Mouse (Mus musculus) stomach, postnatal 0 days (tissue): ENCODE measurements around the gene Olfr1129. TPM values are rescaled to one million over a fixed set of nuclear protein-coding genes. Genes with fewer than 3 reads are reported as not detected.

Experiments used
- ATAC-seq: fragments of 200-750 bp; cut with Nextera tagmentation; 2 replicates; pipeline ENCODE4 v1.8.0; 2017; ENCODE audit not compliant: low FRiP score, low TSS enrichment
- DNase-seq: peaks from one replicate; pipeline ENCODE4 v3.0.0-alpha.2; 2016; ENCODE audit warnings: low spot score
- H3K27ac ChIP-seq: fragments of 300-500 bp; sonication (generic); replicated peaks from 2 replicates; pipeline ENCODE4 v1.5.1; 2014; ENCODE audit warnings: mild to moderate bottlenecking, control low read depth
- H3K27me3 ChIP-seq: fragments of 300-500 bp; sonication (generic); 2 replicates; pipeline ENCODE4 v1.6.1; 2014; ENCODE audit warnings: low read length; ENCODE audit not compliant: control insufficient read depth, insufficient read depth
- H3K36me3 ChIP-seq: fragments of 300-500 bp; sonication (generic); 2 replicates; pipeline ENCODE4 v1.6.1; 2014; ENCODE audit warnings: low read length, mixed read lengths; ENCODE audit not compliant: control insufficient read depth, insufficient read depth
- H3K4me1 ChIP-seq: fragments of 300-500 bp; sonication (generic); replicated peaks from 2 replicates; pipeline ENCODE4 v1.6.1; 2014; ENCODE audit warnings: antibody characterized with exemption; ENCODE audit not compliant: control insufficient read depth, insufficient read depth
- H3K4me2 ChIP-seq: fragments of 300-500 bp; sonication (generic); replicated peaks from 2 replicates; pipeline ENCODE4 v1.6.1; 2014; ENCODE audit warnings: low read depth, mild to moderate bottlenecking, control low read depth, moderate library complexity
- H3K4me3 ChIP-seq: fragments of 300-500 bp; sonication (generic); 2 replicates; pipeline ENCODE4 v1.5.1; 2014; ENCODE audit warnings: low read depth, low read length, control low read depth
- H3K9ac ChIP-seq: fragments of 300-500 bp; sonication (generic); 2 replicates; pipeline ENCODE4 v1.6.1; 2014; ENCODE audit warnings: mild to moderate bottlenecking, low read length, control low read depth, mixed read lengths
- H3K9me3 ChIP-seq: fragments of 300-500 bp; sonication (generic); 2 replicates; pipeline ENCODE4 v1.6.1; 2016; ENCODE audit warnings: low read length; ENCODE audit not compliant: control insufficient read depth
- CTCF ChIP-seq: IDR thresholded peaks from 2 replicates; pipeline ENCODE4 v1.5.1; 2016; ENCODE audit warnings: antibody characterized with exemption, low read depth, mild to moderate bottlenecking, moderate library complexity
- EP300 ChIP-seq: optimal IDR thresholded peaks from 2 replicates; pipeline ENCODE3; 2016; ENCODE audit warnings: antibody characterized with exemption
- WGBS: fragments of 180-500 bp; shearing (Covaris S2); extraction: QIAGEN DNeasy Blood & Tissue Kit; methylation state at CpG from one replicate; pipeline ENCODE4 v1.1.7; 2014; 5-methylcytosine and 5-hydroxymethylcytosine counted together
- polyA plus RNA-seq: library from polyadenylated mRNA; unstranded; fragments of >200 nt; fragmentation: Nextera tagmentation; extraction: Ambion mirVana; gene quantifications from 2 replicates; pipeline ENCODE4 v1.2.1, GENCODE M21; 2015

Olfr1129 gene
- polyA plus RNA-seq, 1 experiment from 2014 or later: not detected

DNA sequence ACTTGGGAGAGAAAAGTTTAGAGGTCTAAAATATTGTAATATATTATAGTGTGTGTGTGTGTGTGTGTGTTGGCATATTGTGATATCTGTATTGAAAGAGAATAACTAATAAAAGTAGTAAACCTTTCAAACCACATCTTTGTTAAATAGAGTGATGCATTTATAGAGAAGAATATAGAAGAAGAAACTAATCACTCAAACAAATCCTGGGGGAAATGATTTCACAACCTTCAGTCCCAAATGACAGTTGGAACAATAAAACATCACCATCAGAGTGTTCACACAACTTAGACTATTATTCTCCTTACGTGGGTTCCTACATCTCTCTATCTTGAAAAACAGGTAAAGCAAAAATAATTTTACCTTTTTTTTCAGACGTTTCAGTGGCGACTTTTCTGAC is 53.1 kb downstream of the Olfr1129 start, which contains the start of gene Olfr1131:
Gene Olfr1131 (plus strand): TSS at position 301 of the 400 bp plus-strand sequence.
- no peak within 1 kb of the TSS for H3K4me3 ChIP-seq
- ATAC-seq (no peak), DNase-seq (no peak)
- WGBS: 50% methylated on average over 3 of the region's 3 CpGs
- H3K27ac ChIP-seq: no peak within 1 kb of the TSS
- no peak within 1 kb of the TSS for H3K4me2 ChIP-seq
- no peaks in the 10 kb centered on the region for H3K9me3 ChIP-seq
- no peak within 1 kb of the TSS for H3K9ac ChIP-seq
- TF ChIP-seq EP300 (no peak), CTCF (no peak)
- H3K4me1 ChIP-seq: no peaks in the 10 kb centered on the region
- no peaks in the 10 kb centered on the region for H3K36me3 ChIP-seq
- no peaks in the 10 kb centered on the region for H3K27me3 ChIP-seq

Other genes with a start within 250 kb of the Olfr1129 start
- not detected in 2 replicates for gene Olfr1120, start 219.1 kb upstream of the Olfr1129 start, polyA plus RNA-seq
- gene Olfr1121, start 204.0 kb upstream of the Olfr1129 start, polyA plus RNA-seq: not detected in 2 replicates
- gene Olfr1122, start 188.1 kb upstream of the Olfr1129 start, polyA plus RNA-seq: not detected in 2 replicates
- not detected in 2 replicates for gene Olfr1123, start 157.3 kb upstream of the Olfr1129 start, polyA plus RNA-seq
- 0.05 TPM in 1 of 2 replicates, not detected in the other for gene Olfr1124, start 143.6 kb upstream of the Olfr1129 start, polyA plus RNA-seq
- gene Olfr1126, start 119.9 kb upstream of the Olfr1129 start, polyA plus RNA-seq: not detected in 2 replicates
- gene Pramel7, start 76.8 kb upstream of the Olfr1129 start, polyA plus RNA-seq: not detected in 2 replicates
- not detected in 2 replicates for gene Pramel6, start 67.3 kb upstream of the Olfr1129 start, polyA plus RNA-seq
- not detected in 2 replicates for gene Olfr153, start 42.1 kb upstream of the Olfr1129 start, polyA plus RNA-seq
- gene Olfr1128, start 28.4 kb upstream of the Olfr1129 start, polyA plus RNA-seq: not detected in 2 replicates
- not detected in 2 replicates for gene Olfr1130, start 32.3 kb downstream of the Olfr1129 start, polyA plus RNA-seq
- gene Olfr1131, start 53.2 kb downstream of the Olfr1129 start, polyA plus RNA-seq: not detected in 2 replicates
- gene Olfr1132, start 63.6 kb downstream of the Olfr1129 start, polyA plus RNA-seq: not detected in 2 replicates
- not detected in 2 replicates for gene Olfr1133, start 73.5 kb downstream of the Olfr1129 start, polyA plus RNA-seq
- not detected in 2 replicates for gene Olfr1134, start 84.6 kb downstream of the Olfr1129 start, polyA plus RNA-seq
- gene Olfr1135, start 99.8 kb downstream of the Olfr1129 start, polyA plus RNA-seq: not detected in 2 replicates
- gene Olfr1136, start 120.0 kb downstream of the Olfr1129 start, polyA plus RNA-seq: not detected in 2 replicates
- gene Olfr1137, start 139.3 kb downstream of the Olfr1129 start, polyA plus RNA-seq: not detected in 2 replicates
- not detected in 2 replicates for gene Olfr1138, start 166.1 kb downstream of the Olfr1129 start, polyA plus RNA-seq
- gene Olfr1140, start 169.8 kb downstream of the Olfr1129 start, polyA plus RNA-seq: not detected in 2 replicates
- gene Olfr1141, start 180.1 kb downstream of the Olfr1129 start, polyA plus RNA-seq: not detected in 2 replicates
- not detected in 2 replicates for gene Olfr152, start 205.6 kb downstream of the Olfr1129 start, polyA plus RNA-seq
- gene Olfr1143, start 226.7 kb downstream of the Olfr1129 start, polyA plus RNA-seq: not detected in 2 replicates
- not detected in 2 replicates for gene Olfr1145, start 235.9 kb downstream of the Olfr1129 start, polyA plus RNA-seq